Mouse (Mus musculus) spleen, adult 2 months (tissue): ENCODE results near the gene Brdt. TPM values are rescaled to one million over a fixed set of nuclear protein-coding genes. Genes with fewer than 3 reads are reported as not detected.
A peak's percentile ranks its signal among the peaks of the same experiment; 100 is the strongest.

Experiments used
- DNase-seq, 2 experiments: peaks; one replicate each; pipeline versions ENCODE4 v3.0.0 to v3.0.0-alpha.2; 2012 to 2021; ENCODE audit warnings: low spot score in 2 of 2, low read depth in 1 of 2
- H3K27ac ChIP-seq: fragments of 200-500 bp; 2 replicates; pipeline ENCODE4 v1.5.1; 2012; ENCODE audit warnings: low read length, inconsistent platforms; ENCODE audit not compliant: insufficient read depth
- H3K27me3 ChIP-seq: fragments of 200-500 bp; 2 replicates; pipeline ENCODE4 v1.6.1; 2012; ENCODE audit warnings: mild to moderate bottlenecking, moderate library complexity, low read length, inconsistent platforms; ENCODE audit not compliant: control insufficient read depth, insufficient read depth
- H3K36me3 ChIP-seq: fragments of 200-500 bp; 2 replicates; pipeline ENCODE4 v1.6.1; 2012; ENCODE audit warnings: mild to moderate bottlenecking, low read length, inconsistent platforms; ENCODE audit not compliant: control insufficient read depth, insufficient read depth
- H3K4me1 ChIP-seq: fragments of 200-500 bp; 2 replicates; pipeline ENCODE4 v1.6.1; 2011; ENCODE audit warnings: inconsistent platforms; ENCODE audit not compliant: control insufficient read depth, insufficient read depth, insufficient read length
- H3K4me3 ChIP-seq: fragments of 200-500 bp; 2 replicates; pipeline ENCODE4 v1.5.1; 2011; ENCODE audit warnings: mild to moderate bottlenecking, inconsistent platforms; ENCODE audit not compliant: insufficient read depth, insufficient read length; ENCODE audit errors: extremely low read depth
- CTCF ChIP-seq: fragments of 200-500 bp; IDR thresholded peaks from 2 replicates; pipeline ENCODE4 v1.5.1; 2011; ENCODE audit warnings: mild to moderate bottlenecking, inconsistent platforms; ENCODE audit not compliant: insufficient read depth, insufficient read length, insufficient replicate concordance; ENCODE audit errors: extremely low read depth
- POLR2A ChIP-seq: fragments of 200-500 bp; IDR thresholded peaks from 2 replicates; pipeline ENCODE4 v1.6.1; 2011; ENCODE audit warnings: low read depth, low read length, inconsistent platforms
- WGBS: fragments of 180-500 bp; shearing (Covaris S2); methylation state at CpG from one replicate; pipeline ENCODE4 v1.1.7; 2018; 5-methylcytosine and 5-hydroxymethylcytosine counted together
- polyA plus RNA-seq: library from polyadenylated mRNA; depleted of rRNA; stranded (reverse); fragments of >200 nt; gene quantifications from 2 replicates; pipeline ENCODE4 v1.2.3, GENCODE M21; 2012

The Brdt gene
- polyA plus RNA-seq, 1 experiment, result 0.39 TPM

- peak overlapping the region; percentile 70 for H3K4me3 ChIP-seq
- H3K4me1 ChIP-seq, result peaks cover 4% of the 10 kb centered on the region; the same call in 1 of the 2 replicates
- peak overlapping the region; percentile 77 for H3K27ac ChIP-seq
- no peaks in the 10 kb centered on the region for H3K36me3 ChIP-seq
- H3K27me3 ChIP-seq, result peaks cover 7% of the 10 kb centered on the region
- DNase-seq, result peak in 1 of 2 experiments; percentile 11
- TF ChIP-seq POLR2A (no peak), CTCF (no peak)
- 1% methylated on average over 62 of the region's 62 CpGs for WGBS
Observed at GRCm38 (mm10) chr5:107288427-107289233, 42.3 kb upstream of the Brdt start.

- Histone ChIP-seq H3K36me3 (no peaks in the 10 kb centered on the region), H3K27ac (peak within 1 kb of the TSS; percentile 77), H3K4me1 (peaks cover 4% of the 10 kb centered on the region; the same call in 1 of the 2 replicates), H3K4me3 (peak within 1 kb of the TSS; percentile 70), H3K27me3 (peaks cover 7% of the 10 kb centered on the region)
- peak in 1 of 2 experiments; percentile 46 for DNase-seq
- TF ChIP-seq POLR2A (no peak), CTCF (peak; percentile 41; the same call in 1 of the 2 replicates)
- 1% methylated on average over 54 of the region's 54 CpGs for WGBS
Observed at GRCm38 (mm10) chr5:107289234-107289764, 41.7 kb upstream of the Brdt start, which contains the start of gene Tgfbr3. Tgfbr3 (minus strand) TSS chr5:107289629.

- peaks cover 7% of the 10 kb centered on the region for H3K27me3 ChIP-seq
- no peak for DNase-seq
Observed at GRCm38 (mm10) chr5:107289986-107290385, 41.0 kb upstream of the Brdt start.

GRCm38 (mm10) chr5:107294041-107294440 is 36.9 kb upstream of the Brdt start:
- no peak overlapping the region for H3K4me3 ChIP-seq
- H3K4me1 ChIP-seq, result peaks cover under 1% of the 10 kb centered on the region; the same call in 1 of the 2 replicates
- 92% methylated on average over 4 of the region's 4 CpGs for WGBS
- H3K27ac ChIP-seq, result no peak overlapping the region
- H3K27me3 ChIP-seq, result peaks cover 4% of the 10 kb centered on the region
- TF ChIP-seq POLR2A (no peak), CTCF (no peak)
- H3K36me3 ChIP-seq, result no peaks in the 10 kb centered on the region
- DNase-seq, result no peak

More at GRCm38 (mm10) chr5:107289986-107290385, 41.0 kb upstream of the Brdt start:
- H3K4me3 ChIP-seq, result no peak overlapping the region
- no peaks in the 10 kb centered on the region for H3K36me3 ChIP-seq
- peaks cover 4% of the 10 kb centered on the region; the same call in 1 of the 2 replicates for H3K4me1 ChIP-seq
- no peak overlapping the region for H3K27ac ChIP-seq
- TF ChIP-seq CTCF, result no peak
- TF ChIP-seq POLR2A, result no peak
- 81% methylated on average over 8 of the region's 8 CpGs for WGBS

- Histone ChIP-seq H3K27me3 (no peaks in the 10 kb centered on the region), H3K27ac (no peak overlapping the region), H3K4me1 (no peaks in the 10 kb centered on the region), H3K4me3 (no peak overlapping the region), H3K36me3 (no peaks in the 10 kb centered on the region)
- DNase-seq, result no peak
- TF ChIP-seq POLR2A (no peak), CTCF (no peak)
- 59% methylated on average over 8 of the region's 8 CpGs for WGBS
Observed at GRCm38 (mm10) chr5:107295061-107295816, 35.7 kb upstream of the Brdt start.

- no peak for DNase-seq
- no peak for TF ChIP-seq CTCF
- no peak for TF ChIP-seq POLR2A
Observed at GRCm38 (mm10) chr5:107295817-107296511, 35.0 kb upstream of the Brdt start.

More at GRCm38 (mm10) chr5:107295817-107296511, 35.0 kb upstream of the Brdt start:
- 84% methylated on average over 16 of the region's 16 CpGs for WGBS
- H3K36me3 ChIP-seq, result no peaks in the 10 kb centered on the region
- no peak overlapping the region for H3K27ac ChIP-seq
- H3K4me1 ChIP-seq, result no peaks in the 10 kb centered on the region
- H3K27me3 ChIP-seq, result no peaks in the 10 kb centered on the region
- H3K4me3 ChIP-seq, result no peak overlapping the region
